Mouse (Mus musculus) layer of hippocampus, postnatal 10 days (tissue): ENCODE data around the gene Aarsd1. TPM values are rescaled to one million over a fixed set of nuclear protein-coding genes. Genes with fewer than 3 reads are reported as not detected.
"Not testable (repeated sequence)": the region's sequence is repeated elsewhere in the genome, so short reads cannot be mapped to it uniquely, and the experiment has no call there.

Source experiments
- DNase-seq, 2 experiments: peaks; one replicate each; pipeline ENCODE4 v3.0.0; 2021; ENCODE audit warnings: low spot score in 2 of 2
- microRNA-seq, 2 experiments: library from miRNA; unstranded; fragments of <30 nt; microRNA quantifications; one replicate each; pipeline ENCODE4 v1.2.0; 2021
- total RNA-seq, 2 experiments: library from RNA; stranded (reverse); gene quantifications; 2 replicates each; pipeline ENCODE4 v1.2.3; 2021

The Aarsd1 gene
- total RNA-seq, 2 experiments from 2014 or later, result 51.0 to 57.2 TPM

DNA sequence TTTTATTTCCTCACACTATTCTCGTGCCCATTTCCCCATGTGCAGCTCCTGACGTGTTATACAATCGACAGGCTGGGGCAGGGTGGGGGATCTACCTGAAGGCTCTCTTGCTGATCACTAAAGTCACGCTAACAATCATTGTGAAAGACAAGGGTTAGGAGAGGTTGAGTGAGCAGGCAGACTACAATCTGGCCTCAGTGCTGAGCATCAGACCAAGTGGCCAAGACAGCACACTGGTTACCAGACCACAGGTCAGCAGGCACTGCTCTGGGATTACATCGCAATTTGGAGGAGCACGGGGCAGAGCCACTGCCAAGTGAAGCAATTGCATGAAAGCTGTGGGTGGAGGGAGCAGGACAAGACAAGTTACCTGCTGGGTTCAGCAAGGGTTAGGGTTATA, 38.5 kb downstream of the Aarsd1 start:
- DNase-seq, result no peak

DNA sequence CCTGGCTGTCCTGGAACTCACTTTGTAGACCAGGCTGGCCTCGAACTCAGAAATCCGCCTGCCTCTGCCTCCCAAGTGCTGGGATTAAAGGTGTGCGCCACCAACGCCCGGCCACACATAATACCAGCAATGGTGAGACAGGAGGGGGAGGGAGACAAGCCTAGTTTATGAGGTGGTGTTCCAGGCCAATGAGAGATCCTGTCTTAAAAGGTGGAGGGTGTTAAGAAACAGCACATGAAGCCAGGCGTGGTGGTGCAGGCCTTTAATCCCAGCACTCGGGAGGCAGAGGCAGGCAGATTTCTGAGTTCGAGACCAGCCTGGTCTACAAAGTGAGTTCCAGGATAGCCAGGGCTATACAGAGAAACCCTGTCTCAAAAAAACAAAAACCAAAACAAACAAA, 39.2 kb downstream of the Aarsd1 start:
- DNase-seq, result not testable (repeated sequence)

DNA sequence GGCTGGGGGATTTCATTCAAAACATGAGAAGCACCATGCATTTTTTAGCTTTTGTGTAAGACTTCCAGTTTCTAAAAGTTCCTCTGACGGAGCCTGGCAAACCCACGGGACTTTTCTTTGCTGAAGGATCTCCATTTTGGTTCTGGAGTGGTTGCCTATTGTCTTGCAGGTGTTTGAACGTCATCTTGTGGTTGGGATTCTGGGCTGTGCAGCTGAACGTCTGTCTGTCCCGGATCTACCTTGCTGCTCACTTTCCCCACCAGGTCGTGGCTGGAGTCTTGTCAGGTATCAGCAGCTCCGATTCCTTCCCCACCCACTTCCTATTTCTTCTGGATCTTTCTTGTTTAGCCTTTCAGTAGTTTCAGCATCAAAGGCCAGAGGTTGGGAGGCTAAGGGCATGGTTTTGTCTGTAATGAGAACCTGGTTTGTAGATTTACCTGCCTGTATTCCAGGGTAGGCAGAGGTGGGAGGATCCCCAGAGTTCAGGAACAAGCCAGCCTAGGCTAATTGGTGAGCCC, 42.9 kb downstream of the Aarsd1 start:
- DNase-seq, result no peak

DNA sequence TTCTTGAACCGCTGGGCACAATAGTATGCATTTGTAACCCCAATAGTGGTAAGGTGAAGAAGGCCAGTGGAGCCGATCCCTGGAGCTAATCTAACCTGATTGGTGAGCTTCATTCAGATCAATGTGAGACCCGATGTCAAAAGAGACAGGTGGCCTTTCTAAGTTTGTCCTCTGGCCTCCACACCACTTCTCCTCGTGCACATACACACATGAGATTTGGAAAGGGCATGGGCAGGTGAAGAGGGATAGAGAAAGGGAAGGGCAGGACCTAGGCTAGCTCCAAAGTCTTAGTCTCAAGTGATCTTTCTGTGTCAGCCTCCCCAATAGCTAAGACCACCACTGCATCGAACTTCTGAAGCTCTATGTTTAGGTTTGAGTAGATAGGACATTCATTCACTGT, 47.3 kb downstream of the Aarsd1 start:
- DNase-seq, result no peak

DNA sequence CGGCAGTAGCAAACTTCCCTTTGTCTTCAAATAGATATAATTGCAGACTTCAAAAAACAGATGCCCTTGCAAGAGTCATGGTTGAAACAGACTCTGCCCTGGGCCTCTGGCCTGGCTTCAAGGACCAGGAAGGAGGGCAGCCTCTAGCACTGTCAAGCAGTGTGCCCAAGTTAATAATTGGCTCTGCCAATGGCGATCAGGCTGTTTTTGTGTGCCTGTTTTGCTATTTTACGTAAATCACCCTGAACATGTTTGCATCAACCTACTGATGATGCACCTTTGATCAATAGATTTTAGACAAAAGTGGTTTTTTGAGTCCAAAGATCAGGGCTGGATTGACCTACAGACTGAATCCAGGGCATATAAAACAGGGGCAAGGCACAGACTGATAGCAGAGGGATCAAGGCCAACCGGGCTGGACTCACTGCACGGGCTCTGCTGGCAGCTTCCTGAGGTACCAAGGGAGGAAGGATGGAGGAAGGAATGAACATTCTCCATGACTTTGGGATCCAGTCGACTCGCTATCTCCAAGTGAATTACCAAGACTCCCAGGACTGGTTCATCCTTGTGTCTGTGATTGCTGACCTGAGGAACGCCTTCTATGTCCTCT, 50.0 kb downstream of the Aarsd1 start, which contains the start of gene G6pc:
Gene G6pc, plus strand, starts transcription at position 236 of the 610 bp plus-strand sequence.
- DNase-seq, result no peak

DNA sequence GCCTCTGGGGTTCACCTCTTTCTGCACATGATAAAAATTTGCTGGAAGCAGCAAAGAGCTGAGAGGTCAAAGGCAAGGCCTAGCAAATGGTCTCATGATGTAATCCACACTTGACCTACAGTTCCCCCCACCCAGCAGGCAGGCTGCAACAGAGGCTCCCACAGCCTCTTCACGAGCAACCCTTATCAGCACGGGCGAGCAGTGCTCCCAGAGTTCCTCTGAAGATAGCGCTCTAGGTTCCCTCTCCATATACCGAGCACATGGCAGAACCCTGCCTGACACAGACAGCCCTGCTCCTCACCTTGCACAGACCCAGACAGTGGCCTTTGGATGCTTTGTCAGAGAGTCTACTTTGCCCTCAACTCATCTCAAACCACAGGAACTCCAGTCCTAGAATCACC, 52.9 kb downstream of the Aarsd1 start:
- no peak for DNase-seq

DNA sequence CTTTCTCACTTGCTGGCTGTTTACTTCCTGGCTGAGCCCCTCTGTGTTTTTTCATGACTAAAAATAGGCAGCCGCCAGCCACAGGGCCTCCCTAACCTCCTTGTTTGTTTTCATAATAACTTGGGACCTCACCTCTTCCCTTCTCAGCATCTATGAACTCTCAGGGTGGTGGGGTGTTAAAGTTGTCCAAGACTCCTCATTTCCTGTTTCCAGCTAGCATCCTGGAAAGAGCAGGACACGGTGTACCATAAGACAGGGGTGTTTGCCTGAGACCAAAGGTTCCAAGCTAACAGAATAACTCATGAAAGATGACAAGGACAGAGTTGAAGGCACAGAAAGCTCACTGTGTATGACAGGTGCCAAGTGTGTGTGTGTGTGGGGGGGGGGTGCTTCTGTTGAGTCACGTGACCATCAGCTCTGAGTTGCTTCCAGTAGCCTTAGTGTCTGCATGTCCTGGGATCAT, 56.7 kb downstream of the Aarsd1 start:
- no peak for DNase-seq

DNA sequence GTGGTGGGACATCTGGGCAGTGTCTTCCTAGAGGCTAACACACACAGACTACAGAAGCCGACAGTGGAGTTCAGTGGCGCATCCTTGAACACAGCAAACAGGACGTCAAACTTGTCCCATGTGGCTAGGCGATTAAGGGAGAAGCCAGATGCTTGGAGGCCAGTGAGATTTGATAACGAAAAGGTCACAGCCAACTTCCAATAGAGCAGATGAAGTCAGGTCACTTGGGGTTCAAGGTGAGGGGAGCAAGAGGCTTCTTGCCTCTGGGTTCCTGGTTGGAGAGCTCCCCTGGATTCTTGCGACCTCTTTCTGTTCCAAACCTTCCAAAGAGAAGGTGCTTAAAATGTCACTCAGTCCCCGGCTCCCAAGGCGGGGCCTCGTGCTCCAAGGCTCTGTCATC, 57.6 kb downstream of the Aarsd1 start:
- no peak for DNase-seq

DNA sequence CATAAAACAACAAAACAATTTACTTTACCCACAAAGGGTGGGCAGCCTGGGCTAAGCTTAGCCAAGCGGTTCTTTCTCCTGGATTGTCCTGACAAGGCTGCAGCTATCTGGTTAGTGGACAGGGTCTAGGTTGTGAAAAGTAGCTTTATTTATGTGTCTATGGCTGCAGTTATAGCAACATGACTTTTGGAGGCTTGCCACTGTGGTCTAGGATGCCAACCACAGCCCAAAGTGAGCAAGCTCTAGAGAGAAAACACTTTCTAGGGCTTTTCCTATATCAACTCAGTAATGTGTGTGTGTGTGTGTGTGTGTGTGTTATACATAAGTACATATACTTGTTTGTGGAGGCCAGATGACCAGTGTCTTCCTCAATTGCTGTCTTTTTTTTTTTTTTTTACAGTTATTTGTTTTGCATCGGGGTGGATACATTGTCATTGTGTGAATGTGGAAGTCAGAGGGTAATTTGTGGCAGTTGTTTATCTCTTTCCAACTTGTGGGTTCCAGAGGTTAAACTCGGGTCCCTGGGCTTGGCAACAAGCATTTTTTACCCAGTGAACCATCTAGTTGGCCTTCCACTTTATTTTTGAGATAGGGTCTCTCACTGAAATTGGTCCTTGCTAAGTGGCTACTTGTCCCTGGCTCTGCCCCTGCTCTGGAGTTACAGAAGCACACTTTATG, 59.8 kb downstream of the Aarsd1 start:
- DNase-seq, result no peak

Small RNAs within 50 kb of the gene (microRNA-seq; reads per million reads assigned to microRNA genes)
- gene Mir6929, result 0 to 0.20 reads per million in 2 experiments

Other genes with a start within 250 kb of the Aarsd1 start
- gene Cntnap1, start 247.1 kb downstream of the Aarsd1 start, total RNA-seq, result 10 to 100 TPM; 59.0 to 61.4 TPM
- 10 to 100 TPM; 13.2 to 13.4 TPM for gene Plekhh3, start 246.3 kb downstream of the Aarsd1 start, total RNA-seq
- not detected for gene Ccr10, start 242.2 kb downstream of the Aarsd1 start, total RNA-seq
- gene Ezh1, start 191.2 kb downstream of the Aarsd1 start, total RNA-seq, result 10 to 100 TPM; 27.9 to 30.9 TPM
- 10 to 100 TPM; 69.6 to 70.0 TPM for gene Ramp2, start 171.6 kb downstream of the Aarsd1 start, total RNA-seq
- gene Vps25, start 163.9 kb downstream of the Aarsd1 start, total RNA-seq, result 10 to 100 TPM; 78.4 to 81.9 TPM
- gene Wnk4, start 157.0 kb downstream of the Aarsd1 start, total RNA-seq, result 1 to 10 TPM; 3.4 to 4.5 TPM
- gene Cntd1, start 138.6 kb downstream of the Aarsd1 start, total RNA-seq, result under 1 TPM; 0.37 to 0.56 TPM
- gene Coa3, start 138.5 kb downstream of the Aarsd1 start, total RNA-seq, result 10 to 100 TPM; 92.7 to 93.1 TPM
- gene Becn1, start 115.3 kb downstream of the Aarsd1 start, total RNA-seq, result 100 to 1,000 TPM; 173 to 195 TPM
- 100 to 1,000 TPM in 1 of 2 experiments, 10 to 100 TPM in 1; 96.6 to 106 TPM for gene Psme3, start 101.4 kb downstream of the Aarsd1 start, total RNA-seq
- gene Aoc2, start 92.6 kb downstream of the Aarsd1 start, total RNA-seq, result 1 to 10 TPM; 4.8 TPM
- gene Aoc3, start 87.0 kb downstream of the Aarsd1 start, total RNA-seq, result 1 to 10 TPM; 1.7 to 1.8 TPM
- gene G6pc, start 50.1 kb downstream of the Aarsd1 start, total RNA-seq, result not detected
- 1 to 10 TPM; 4.1 to 4.5 TPM for gene Gm27029, start 7.2 kb upstream of the Aarsd1 start, total RNA-seq
- 10 to 100 TPM; 24.4 to 26.4 TPM for gene Rundc1, start 7.5 kb upstream of the Aarsd1 start, total RNA-seq
- 1 to 10 TPM; 1.3 to 1.9 TPM for gene Ptges3l, start 7.7 kb upstream of the Aarsd1 start, total RNA-seq
- gene Rpl27, start 24.7 kb upstream of the Aarsd1 start, total RNA-seq, result 10 to 100 TPM; 66.9 to 67.8 TPM
- 1 to 10 TPM; 2.2 to 2.5 TPM for gene Ifi35, start 30.8 kb upstream of the Aarsd1 start, total RNA-seq
- 100 to 1,000 TPM; 166 to 176 TPM for gene Rnd2, start 47.4 kb upstream of the Aarsd1 start, total RNA-seq
- 10 to 100 TPM; 67.0 to 77.7 TPM for gene Vat1, start 48.6 kb upstream of the Aarsd1 start, total RNA-seq
- 1 to 10 TPM; 2.7 to 3.3 TPM for gene Brca1, start 134.3 kb upstream of the Aarsd1 start, total RNA-seq
- 100 to 1,000 TPM; 161 to 165 TPM for gene Nbr1, start 134.5 kb upstream of the Aarsd1 start, total RNA-seq
- 1 to 10 TPM; 2.7 to 3.6 TPM for gene Tmem106a, start 164.6 kb upstream of the Aarsd1 start, total RNA-seq
- not detected for gene Gm11634, start 181.6 kb upstream of the Aarsd1 start, total RNA-seq
- gene Rdm1, start 209.6 kb upstream of the Aarsd1 start, total RNA-seq, result 1 to 10 TPM; 4.2 to 7.7 TPM
- gene Arl4d, start 247.9 kb upstream of the Aarsd1 start, total RNA-seq, result 10 to 100 TPM; 12.1 to 13.3 TPM